Mouse (Mus musculus): ENCODE measurements around the gene Arhgap1. TPM values are rescaled to one million over a fixed set of nuclear protein-coding genes. Genes with fewer than 3 reads are reported as not detected.

Arhgap1 gene
- polyA plus RNA-seq, 2 experiments from 2014 or later: 160 to 256 TPM

DNA sequence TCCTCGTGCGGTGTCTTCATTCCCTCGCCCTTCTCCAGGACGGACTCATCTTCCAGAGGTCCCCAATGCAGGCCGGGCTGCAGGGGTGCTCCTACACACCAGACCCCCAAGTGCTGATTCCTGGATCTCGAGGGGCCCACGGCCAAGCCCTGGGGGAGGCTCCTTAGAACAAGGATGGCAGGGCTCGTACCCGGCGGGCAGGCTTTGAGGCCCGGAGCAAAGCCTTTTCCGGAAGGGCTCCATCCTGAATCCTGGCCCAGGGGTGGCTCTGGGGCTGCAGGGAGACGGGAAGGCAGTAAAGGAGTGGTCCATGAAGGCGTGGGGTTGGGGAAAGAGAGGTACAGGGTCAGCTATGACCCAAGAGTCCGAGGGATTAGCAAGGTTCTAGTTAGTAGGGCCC lies 508 bp upstream of the Arhgap1 start:
- ATAC-seq: no peak

DNA sequence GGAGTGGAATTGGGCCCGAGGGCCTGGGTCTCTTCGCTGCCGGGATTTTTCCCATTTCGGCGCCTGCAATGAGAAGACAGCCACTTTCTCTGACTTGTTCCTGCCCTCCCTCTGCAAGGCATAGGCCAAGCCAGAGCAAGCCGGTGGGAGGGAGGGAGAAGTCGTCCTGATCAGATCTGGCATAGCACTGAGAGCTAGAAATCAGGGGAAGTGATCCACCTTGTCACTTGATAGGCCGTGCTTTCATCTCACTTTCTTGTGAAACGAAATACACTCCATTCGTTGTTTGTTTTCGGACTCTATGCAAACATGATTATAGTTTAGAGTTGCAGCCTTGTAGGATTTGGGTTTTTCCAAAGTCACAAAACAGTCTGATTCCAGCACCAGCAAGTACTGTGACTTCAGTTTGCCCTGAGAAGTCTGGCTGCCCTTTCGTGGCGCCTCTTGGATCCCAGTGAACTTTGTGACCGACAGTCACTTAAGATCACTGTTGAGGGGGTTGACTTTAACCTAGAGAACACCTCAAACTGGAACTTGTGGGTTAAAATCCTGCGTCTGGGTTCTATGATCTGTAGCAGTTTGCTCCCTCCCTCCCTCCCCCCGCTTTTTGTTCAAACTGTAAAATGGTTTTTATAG lies 818 bp downstream of the Arhgap1 start:
- peak; percentile 21 for ATAC-seq

DNA sequence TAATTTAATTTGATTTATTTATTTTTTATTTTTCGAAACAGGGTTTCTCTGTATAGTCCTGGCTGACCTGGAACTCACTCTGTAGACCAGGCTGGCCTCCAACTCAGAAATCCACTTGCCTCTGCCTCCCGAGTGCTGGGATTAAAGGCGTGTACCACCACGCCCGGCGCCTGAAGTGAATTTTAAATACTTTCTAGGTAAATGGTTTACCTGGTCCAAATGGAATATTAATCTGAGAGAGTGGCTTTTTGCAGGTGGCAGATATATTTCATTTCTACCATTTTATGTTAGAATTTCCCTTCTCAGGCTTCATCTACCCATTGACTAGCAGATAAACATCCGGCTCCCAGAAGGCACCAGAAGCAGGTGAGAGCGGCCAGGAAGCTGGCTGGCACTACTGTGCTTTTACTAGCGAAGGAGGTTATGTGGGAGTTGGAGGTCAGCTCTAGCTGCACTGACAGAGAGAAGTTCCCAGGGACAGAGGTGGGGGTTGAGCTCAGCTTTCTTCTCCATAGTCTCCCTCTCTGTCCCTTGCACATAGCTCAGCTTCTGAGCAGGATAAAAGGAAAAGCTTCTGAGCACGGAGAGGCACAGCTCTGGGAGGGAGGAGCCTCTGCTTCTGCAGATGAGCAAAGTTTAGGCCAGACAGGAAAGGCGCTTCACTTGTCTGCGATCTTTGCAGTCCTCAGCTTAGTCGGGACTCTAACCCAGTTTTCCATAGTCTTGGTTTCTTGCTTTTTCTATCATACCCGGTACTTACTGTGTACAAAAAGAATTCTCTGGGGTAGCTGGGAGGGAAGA lies 2.0 kb downstream of the Arhgap1 start:
- ATAC-seq: no peak

DNA sequence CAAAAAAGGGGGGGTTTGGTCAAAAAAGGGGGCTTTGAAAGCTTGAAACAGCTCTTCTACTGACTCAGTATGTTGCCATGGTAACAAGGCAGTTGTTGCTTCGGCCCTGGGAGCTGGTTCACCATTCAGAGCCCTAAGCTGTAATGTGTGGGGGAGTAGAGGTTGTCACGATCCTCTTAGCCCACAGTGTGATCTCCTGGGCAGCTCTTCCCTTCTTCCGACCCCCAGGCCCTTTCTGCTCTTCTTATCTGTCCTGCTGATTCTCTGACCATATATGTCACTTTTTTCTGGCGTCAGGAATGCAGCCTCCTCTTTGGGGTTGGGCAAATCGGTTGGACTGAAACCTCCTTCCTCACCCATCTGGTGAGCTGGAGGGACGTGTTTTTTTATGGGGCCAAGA lies 3.2 kb downstream of the Arhgap1 start:
- ATAC-seq: no peak

DNA sequence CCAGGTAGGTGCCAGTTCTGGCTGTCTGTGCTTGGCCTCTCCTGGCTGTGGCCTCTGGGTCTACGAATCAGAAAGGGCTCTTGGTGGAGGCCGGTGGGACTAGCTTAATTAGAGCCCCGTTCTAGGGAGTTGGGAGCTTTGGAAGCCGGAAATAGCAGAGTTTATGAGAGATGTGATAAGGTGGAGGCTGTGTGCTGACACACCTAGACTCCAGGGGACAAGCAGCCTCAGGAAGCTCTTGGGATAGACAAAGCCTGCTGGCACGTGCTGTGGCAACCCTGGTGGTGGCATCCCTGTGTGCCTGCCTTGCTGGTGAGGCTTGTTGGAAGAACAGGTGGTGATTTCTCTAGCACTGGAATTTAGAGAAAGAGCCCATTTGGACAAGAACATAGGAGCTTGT lies 5.7 kb downstream of the Arhgap1 start:
- ATAC-seq: no peak

DNA sequence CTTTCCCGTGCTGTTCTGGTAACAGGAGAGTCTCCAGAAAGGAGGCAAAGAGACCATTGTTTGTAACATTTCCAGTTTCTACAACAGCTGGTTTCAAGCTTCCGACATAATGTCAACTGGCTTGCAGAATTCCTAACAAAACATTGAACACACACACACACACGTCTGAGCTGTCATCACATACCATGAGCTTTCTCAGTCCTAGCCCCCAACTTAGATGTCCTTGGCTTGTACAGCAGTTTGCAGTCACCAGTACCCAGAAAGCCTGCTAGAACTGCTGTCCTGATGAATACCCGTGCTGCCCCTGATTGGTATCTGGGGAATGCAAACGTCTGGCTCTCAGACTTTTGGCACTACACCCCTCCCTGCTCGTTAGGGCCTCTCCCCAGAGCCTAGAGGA lies 6.2 kb downstream of the Arhgap1 start:
- ATAC-seq: no peak

DNA sequence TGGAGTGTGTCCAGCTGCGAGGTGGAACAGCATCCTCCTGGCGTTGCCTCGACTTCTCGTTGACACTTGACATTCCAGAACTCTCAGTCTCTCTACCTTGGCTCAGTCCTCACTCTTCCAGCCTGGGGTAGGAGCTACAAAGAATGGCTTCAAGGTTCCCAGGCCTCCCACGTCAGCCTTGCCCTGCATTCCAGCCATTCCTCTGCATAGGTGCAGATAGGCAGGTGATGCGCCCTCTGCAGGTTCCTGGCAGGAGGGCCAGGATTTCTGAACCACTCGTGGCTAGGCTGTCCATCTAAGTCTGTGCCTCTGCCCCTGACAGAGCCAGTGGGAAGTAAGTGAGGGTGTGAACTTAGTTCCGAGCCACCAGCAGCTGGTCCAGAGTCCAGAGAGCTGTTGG lies 7.1 kb downstream of the Arhgap1 start:
- no peak for ATAC-seq

DNA sequence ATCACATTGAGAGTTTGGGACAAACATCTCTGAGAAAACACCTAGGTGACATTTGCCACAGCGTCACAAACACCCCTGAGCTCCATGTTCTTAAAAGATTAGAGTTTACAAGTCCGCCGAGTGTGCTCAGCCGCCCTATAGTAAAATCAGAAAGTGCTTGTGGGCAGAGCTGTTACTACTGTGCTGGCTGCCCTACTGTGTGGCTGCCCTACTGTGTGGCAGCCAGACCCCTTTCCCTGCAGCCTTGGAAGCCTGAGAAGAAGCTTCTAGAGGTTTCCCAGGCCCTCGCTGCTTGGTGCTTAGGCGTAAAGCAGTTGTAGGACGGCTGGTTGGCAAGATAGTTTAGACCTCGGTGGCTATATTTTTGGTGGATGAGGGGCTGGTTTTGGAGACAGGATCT lies 10.0 kb downstream of the Arhgap1 start:
- ATAC-seq: no peak

DNA sequence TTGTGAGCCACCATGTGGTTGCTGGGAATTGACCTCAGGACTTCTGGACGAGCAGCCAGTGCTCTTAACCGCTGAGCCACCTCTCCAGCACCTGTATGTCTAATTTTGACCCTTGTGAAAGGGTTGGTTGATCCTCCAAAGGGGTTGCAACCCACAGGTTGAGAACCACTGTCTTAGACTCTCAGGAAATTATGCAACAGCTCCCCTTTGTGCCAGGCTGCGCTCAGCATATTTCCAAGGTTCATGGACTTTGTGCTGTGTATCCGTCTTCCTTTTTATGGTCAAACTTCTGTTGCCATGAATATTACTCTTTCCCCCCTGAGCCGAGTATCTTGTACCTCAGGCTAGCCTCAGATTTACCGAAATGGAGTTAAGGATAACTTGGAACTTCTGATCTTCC lies 11.3 kb downstream of the Arhgap1 start:
- no peak for ATAC-seq

DNA sequence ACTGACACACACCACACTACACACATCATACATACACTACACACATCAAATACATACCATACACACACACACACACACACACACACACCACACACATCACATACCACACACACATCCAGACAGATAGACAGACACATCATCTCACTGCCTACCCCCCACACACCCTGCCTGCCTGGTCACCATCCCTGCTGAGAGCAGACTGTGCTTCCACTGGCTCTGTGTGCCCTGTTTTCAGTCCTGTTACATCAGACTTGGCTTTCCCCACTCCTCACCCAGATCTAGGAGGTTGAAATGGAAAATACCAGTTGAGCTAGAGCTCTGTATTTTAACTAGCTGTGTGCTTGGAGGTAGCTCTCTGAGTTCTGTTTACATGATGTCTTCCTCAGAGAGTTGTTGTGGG lies 15.1 kb downstream of the Arhgap1 start:
- no peak for ATAC-seq

DNA sequence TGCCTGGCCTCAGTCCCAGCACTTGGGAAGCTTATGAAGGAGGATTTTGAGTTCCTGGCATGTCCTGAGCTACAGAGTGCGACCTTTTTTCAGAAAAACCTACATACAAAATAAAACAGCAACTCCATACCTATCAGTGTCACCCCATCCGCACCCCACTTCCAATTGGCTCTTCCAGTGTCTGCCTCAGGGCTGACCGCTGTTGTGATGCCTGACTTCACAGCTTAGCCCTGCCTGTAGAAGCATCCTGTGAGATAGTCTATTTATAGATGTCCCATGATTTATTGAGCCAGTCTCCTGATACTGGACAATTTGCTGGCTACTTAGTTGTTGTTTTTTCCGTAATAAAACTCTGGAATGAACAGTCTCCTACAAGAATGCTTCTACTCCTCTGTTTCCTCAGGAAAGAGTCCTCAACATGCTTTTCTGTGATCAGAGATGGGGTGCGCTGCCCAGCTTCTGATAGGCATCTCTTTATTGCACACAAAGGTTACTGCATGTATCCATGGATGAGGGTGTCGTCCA lies 16.8 kb downstream of the Arhgap1 start:
- ATAC-seq: no peak

DNA sequence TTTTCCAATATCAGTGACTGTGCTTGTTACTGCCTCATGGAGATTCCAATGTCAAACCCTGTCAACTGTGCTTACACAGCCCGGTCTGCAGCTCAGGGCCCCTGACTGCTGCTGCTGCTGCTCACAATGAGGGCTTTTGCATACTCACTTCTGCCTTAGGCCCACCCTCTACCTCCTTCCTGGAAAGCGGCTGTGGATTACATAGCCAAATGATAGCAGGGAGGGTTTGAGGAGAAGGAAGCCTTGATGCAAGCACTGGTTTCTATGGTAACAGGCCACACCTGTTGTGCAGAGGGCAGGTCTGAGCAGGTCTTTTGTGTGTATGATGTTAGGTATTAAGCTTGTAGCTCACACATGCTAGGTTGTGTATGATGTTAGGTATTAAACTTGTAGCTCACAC lies 18.1 kb downstream of the Arhgap1 start:
- ATAC-seq: no peak

DNA sequence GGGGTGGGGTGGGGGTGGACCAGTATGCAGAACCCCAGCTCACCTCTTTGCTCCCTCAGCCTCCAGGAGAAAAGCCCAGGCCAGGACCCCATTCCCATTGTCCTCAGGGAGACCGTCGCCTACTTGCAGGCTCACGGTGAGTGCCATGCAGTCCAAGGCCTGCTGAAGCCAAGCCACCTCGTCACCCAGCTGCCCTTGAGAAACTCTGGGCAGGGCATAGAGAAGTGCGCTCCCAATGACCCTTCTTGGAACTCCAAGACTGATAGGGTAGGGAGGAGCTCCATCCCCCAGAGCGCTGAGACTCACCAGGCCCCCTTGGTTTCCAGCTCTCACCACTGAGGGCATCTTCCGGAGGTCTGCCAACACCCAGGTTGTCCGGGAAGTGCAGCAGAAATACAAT lies 19.7 kb downstream of the Arhgap1 start:
- no peak for ATAC-seq

DNA sequence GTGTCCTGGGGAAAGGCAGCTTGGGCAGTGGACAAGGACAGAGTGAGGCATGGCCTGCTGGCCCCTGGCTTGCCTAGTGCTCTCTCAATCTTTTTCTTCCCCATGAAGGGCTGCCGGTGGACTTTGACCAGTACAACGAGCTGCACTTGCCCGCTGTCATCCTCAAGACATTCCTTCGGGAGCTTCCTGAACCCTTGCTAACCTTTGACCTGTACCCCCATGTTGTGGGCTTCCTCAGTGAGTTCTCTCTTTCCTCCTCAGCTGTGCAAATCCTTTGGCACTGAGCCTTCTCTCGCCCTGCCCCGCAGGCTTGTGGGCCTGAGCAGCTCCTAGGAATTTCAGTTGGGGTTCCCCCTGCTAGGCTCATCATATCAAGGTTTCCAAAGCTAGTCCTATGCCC lies 20.4 kb downstream of the Arhgap1 start:
- ATAC-seq: no peak

DNA sequence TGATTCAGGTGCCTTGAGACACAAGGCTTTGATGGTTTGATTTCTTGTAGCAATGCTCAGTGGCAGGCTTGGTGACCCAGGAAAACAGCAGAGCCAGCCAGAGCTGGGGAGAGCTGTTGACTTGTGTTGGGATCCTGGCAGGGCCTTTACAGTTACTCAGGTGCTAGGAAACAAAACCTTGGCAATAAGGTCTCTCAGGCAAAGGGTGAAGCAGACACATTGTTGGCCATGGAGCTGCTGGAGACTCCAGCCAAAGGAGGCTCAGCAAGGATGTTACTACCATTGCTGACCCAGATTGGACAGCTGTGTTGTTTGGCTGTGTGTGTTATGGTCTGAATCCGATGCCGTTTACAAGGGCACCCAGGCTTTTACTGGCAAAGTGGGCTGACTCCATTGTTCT lies 23.9 kb downstream of the Arhgap1 start:
- ATAC-seq: no peak

DNA sequence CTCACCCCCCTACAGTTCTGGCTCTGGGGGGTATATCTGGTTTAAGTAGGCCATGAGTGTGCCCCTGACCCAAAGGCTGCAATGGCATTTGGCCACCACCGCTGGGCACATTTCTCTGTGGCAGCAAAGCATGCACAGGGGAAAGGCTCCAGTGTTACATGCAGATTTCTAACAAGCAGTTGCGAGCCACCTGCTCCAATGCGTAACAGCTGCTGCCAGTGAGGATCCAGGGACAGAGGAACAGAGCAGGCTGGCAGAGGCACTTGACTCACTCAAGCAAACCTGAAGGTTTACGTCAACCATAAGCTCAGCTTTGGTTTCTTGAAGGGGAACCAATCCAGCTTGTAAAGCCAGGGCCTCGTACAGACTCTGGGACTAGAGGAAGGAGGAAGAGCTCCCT lies 25.2 kb downstream of the Arhgap1 start:
- ATAC-seq: no peak

DNA sequence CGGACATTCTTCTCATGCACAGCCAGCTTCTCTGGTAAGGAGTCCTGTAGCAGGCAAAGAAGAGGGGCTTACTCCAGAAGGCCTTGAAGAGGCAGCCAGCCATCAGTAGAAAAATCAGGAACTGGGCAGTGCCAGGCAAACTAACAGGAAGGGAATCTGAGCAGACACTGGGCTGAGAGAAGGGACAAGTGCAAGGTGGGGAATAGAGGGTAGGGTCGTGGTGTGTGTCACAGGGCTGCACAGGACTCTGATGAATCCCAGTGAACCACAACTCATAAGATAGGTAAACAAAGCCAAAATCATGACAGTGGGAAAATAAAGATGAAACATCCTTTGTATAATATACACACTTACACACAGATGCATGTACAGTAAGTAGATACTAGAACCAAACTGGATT lies 26.8 kb downstream of the Arhgap1 start:
- ATAC-seq: no peak

DNA sequence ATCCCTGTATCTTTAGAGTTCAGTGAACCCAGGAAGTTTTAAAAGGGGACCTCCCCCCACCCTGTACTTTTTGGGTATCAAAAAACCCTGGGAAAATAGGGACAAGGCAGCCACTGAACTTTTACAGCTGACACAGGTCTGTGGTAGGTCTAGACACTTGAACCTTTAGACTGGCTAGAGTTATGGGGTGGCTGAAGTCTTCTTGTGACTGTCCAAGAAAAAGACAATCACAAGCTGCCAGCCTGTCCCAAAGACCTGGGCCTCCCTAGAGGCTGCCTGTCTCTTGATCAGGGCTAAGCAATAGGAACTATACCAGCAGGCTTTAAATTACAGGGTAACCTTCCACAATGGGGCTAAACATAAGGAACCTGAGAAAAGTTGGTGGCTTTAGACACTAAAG lies 27.3 kb downstream of the Arhgap1 start:
- ATAC-seq: no peak

DNA sequence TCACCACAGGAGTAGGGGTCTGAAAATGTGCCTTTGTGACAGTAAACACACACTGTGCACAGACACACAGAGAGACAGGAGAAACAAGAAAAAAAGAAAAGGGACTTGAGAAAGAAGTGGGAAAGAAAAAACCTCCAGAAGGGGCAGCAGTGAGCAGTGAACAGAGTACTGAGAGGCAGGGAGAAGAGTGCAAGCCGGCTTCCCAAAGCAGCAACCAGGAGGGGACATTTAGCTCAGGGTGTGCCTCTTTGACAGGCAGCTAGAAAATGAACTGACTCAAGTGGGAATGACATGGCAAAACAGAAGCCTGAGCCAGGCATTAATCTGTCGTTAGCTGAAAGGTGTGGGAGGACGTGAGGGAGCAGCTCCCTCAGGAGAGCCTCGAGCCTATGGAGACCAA lies 33.2 kb downstream of the Arhgap1 start:
- no peak for ATAC-seq

DNA sequence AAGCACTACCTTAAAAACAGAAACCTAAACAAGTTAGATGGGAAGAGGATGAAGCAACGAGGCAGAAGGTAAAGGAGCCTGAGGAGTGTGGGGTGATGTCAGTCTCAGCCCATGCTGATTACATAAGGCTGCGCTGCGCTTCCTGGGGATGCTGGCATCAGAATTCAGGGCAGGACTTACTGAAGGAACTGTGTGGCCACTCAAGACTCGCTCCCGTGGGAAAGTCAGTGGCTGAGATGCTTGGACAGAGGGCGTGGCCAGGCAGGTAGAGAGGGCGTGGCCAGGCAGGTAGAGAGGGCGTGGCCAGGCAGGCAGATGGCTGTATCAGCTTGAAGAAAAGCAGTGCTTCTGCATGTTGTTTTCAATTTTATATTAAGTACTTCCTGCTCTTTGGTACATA lies 34.3 kb downstream of the Arhgap1 start:
- ATAC-seq: no peak

DNA sequence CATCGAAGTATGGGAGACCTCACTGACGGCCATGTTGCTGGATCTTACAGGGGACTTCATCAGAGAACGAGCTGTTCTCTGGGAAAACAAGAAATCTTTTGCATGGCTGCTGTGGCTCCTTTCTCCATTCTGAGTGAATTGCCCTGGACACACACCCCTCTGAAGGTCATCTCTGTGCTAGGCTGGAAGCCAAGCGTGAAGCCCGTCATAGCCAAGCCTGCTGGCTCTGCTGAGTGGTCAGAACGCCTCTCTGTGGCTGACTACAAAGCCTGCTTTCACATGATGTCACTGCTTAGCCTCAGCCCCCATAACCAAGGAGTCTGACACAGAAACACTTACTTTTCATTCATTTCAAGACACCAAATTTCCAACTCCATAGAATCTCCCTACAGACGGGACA lies 39.8 kb downstream of the Arhgap1 start:
- ATAC-seq: no peak

DNA sequence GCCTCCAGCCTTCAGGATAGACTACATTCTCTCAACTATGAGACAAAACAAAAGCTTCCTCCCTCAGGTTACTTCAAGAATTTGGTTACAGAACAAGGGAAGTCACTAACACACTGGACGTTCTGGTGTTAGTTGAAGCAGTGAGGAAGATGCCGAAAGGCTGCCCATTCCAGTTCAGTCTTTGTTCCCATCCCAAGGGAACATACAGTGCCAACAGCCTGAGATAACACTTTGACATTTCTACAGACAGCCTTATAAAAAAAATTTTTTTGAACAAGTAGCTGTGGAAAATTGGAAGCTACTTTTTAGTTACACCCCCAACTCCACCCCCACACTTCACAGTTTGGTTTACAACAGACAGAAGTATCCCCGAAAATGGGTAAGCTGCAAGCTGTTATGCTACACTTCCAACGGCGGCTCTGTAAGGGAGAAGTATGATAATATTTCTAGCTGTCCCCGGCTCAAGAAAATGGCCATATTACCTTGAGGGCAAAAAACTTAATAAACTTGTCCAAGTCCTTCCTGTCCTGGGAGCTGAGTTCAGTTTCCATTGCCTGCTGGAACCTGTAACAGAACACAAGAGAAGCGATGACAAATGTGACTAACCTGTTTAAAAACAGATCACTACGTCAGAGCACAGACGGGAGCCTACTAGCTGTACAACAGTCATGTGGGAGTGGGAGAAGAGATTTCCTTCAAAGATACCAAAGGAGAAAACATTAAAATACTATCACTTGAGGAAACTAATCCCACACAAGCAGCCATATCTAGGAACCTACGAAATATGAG lies 46.0 kb downstream of the Arhgap1 start:
- no peak for ATAC-seq

DNA sequence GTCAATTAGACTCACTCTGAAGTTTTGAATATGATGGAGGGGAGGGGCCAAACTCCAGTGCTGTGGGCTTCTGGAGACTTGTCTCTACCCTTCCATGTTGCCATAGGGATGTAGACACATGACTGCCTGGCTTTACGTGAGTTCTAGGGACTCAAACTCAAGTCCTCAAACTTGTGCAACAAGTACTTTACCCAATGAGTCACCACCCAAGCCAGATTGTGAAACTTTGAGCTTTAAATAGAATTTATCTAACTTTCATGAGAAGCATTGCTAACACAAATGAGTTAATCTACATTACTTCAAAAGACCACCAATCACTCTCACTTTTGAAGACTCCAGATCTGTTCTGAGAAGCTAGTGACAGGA lies 46.5 kb downstream of the Arhgap1 start:
- no peak for ATAC-seq

DNA sequence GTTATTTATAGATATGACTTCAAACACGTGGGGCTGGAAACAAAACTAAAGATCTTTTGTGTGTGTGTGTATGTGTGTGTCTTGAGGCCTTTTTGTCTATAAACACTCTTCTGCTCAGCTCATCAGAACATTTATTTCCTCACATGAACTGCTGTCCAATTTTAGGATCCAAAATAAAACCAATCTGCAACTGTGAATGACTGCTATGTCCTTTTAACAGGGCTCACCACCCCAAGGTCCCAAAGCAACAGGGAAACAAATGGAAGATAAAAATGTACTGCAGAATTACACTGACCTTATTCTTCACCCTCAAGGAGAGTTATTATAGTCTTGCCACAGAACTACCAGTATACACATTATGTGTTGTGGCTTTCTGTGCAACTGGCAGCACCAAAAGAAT lies 49.6 kb downstream of the Arhgap1 start:
- ATAC-seq: no peak

Data from CD4-positive, CD25-positive, alpha-beta regulatory T cell, adult 4 months (primary cell).